In genomic region chr6:124723541-124723940, GRCm38 (mm10) we compare ENCODE assay signal across 17 mouse cellular contexts. TPM values are rescaled to one million over a fixed set of nuclear protein-coding genes. Genes with fewer than 3 reads are reported as not detected.
DNase-seq lines count a peak whose midpoint lies in the region; ATAC-seq lines count a peak whose summit lies in the region.
"Had no signal": no experiment of that assay in that cellular context is flagged by ENCODE, and none has a peak within 500 bp of the region (broad histone marks: within the 10 kb centered on the region; RNA-seq: fewer than 3 reads in every experiment).

No protein-coding gene starts in this region.

- DNase-seq in lung, postnatal 36 days, result peak; percentile 54
- no peak for DNase-seq in lung, postnatal 10 days
- DNase-seq in induced T-regulatory cell, adult 2 months (ENCODE audit: low read depth), result peak; percentile 82
- DNase-seq in embryo, embryonic 9.5 days (ENCODE audit: extremely low spot score), result no peak
- DNase-seq in left cerebral cortex, adult 18-20 months (ENCODE audit: low spot score in 2 of 2), result no peak
- DNase-seq: adrenal gland, postnatal 25 days; cerebellum, adult 18-20 months; heart, adult 18-20 months; kidney, postnatal 36 days; right cerebral cortex, postnatal 25 days had no signal

- peak; percentile 81 for ATAC-seq in CD4-positive, CD25-positive, alpha-beta regulatory T cell, adult 4 months
- ATAC-seq in neutrophil, adult 5-6 weeks (ENCODE audit: extremely low read depth, insufficient number of reproducible peaks, low FRiP score, poor library complexity, severe bottlenecking), result peak; percentile 61
- ATAC-seq: intestine, postnatal 0 days had no signal

RNA-seq across cellular contexts. Expression of gene Phb2, which starts 11.4 kb away (rescaled TPM):
- 10 to 100 TPM; 56.1 to 59.9 TPM for polyA plus RNA-seq in CD4-positive, CD25-positive, alpha-beta regulatory T cell, adult 4 months (2017; shearing (Covaris generic))
- 110 and 117 TPM in 2 replicates for total RNA-seq in neutrophil, adult 5-6 weeks (2017)
- 100 to 1,000 TPM; 115 to 117 TPM for total RNA-seq in left cerebral cortex, adult 18-20 months (2021)

RNA-seq across cellular contexts. Expression of gene Emg1, which starts 11.6 kb away (rescaled TPM):
- 100 to 1,000 TPM; 465 to 483 TPM for polyA plus RNA-seq in CD4-positive, CD25-positive, alpha-beta regulatory T cell, adult 4 months (2017; shearing (Covaris generic))
- total RNA-seq in neutrophil, adult 5-6 weeks (2017), result 89.3 and 107 TPM in 2 replicates
- total RNA-seq in left cerebral cortex, adult 18-20 months (2021), result 10 to 100 TPM; 45.7 to 49.1 TPM

RNA-seq across cellular contexts. Expression of gene Ptpn6, which starts 15.0 kb away (rescaled TPM):
- 100 to 1,000 TPM; 187 to 310 TPM for polyA plus RNA-seq in CD4-positive, CD25-positive, alpha-beta regulatory T cell, adult 4 months (2017; shearing (Covaris generic))
- total RNA-seq in neutrophil, adult 5-6 weeks (2017), result 1,943 and 2,202 TPM in 2 replicates
- total RNA-seq in left cerebral cortex, adult 18-20 months (2021), result 1 to 10 TPM; 2.5 to 5.1 TPM

RNA-seq across cellular contexts. Expression of gene Grcc10, which starts 17.6 kb away (rescaled TPM):
- polyA plus RNA-seq in CD4-positive, CD25-positive, alpha-beta regulatory T cell, adult 4 months (2017; shearing (Covaris generic)), result 100 to 1,000 TPM; 509 to 554 TPM
- total RNA-seq in neutrophil, adult 5-6 weeks (2017), result 161 and 171 TPM in 2 replicates
- 100 to 1,000 TPM; 321 to 335 TPM for total RNA-seq in left cerebral cortex, adult 18-20 months (2021)

RNA-seq across cellular contexts. Expression of gene Gm45234, which starts 32.3 kb away (rescaled TPM):
- under 1 TPM in 1 of 2 experiments, not detected in 1; 0.36 TPM for polyA plus RNA-seq in CD4-positive, CD25-positive, alpha-beta regulatory T cell, adult 4 months (2017; shearing (Covaris generic))
- total RNA-seq in neutrophil, adult 5-6 weeks (2017), result 0.74 TPM in 1 of 2 replicates, not detected in the other
- total RNA-seq in left cerebral cortex, adult 18-20 months (2021), result 1 to 10 TPM in 1 of 2 experiments, not detected in 1; 1.4 TPM
- total RNA-seq: adrenal gland, postnatal 25 days; heart, adult 18-20 months had no signal
- polyA plus RNA-seq: embryonic facial prominence, embryonic 10.5 days; heart, postnatal 0 days; intestine, postnatal 0 days; liver, embryonic 14.5 days; myocyte had no signal

Comparison
In these comparisons a context has a peak if more than half of its experiments do, and no peak if none do; other contexts are left out.
1. DNase-seq: peak in lung, postnatal 36 days (single experiment) and induced T-regulatory cell, adult 2 months (single experiment); none in lung, postnatal 10 days (single experiment), embryo, embryonic 9.5 days (single experiment) and left cerebral cortex, adult 18-20 months (0 of 2).
2. RNA of gene Ptpn6, which starts 15.0 kb away (total RNA-seq): 1,943 to 2,202 TPM in neutrophil, adult 5-6 weeks; 2.5 to 5.1 TPM in left cerebral cortex, adult 18-20 months; every median in the first group is over 100 times any median in the second.